Mouse (Mus musculus): ENCODE measurements around the gene Vps35l. TPM values are rescaled to one million over a fixed set of nuclear protein-coding genes. Genes with fewer than 3 reads are reported as not detected.

The Vps35l gene
- total RNA-seq, 1 experiment from 2014 or later = 33.3 TPM

DNA sequence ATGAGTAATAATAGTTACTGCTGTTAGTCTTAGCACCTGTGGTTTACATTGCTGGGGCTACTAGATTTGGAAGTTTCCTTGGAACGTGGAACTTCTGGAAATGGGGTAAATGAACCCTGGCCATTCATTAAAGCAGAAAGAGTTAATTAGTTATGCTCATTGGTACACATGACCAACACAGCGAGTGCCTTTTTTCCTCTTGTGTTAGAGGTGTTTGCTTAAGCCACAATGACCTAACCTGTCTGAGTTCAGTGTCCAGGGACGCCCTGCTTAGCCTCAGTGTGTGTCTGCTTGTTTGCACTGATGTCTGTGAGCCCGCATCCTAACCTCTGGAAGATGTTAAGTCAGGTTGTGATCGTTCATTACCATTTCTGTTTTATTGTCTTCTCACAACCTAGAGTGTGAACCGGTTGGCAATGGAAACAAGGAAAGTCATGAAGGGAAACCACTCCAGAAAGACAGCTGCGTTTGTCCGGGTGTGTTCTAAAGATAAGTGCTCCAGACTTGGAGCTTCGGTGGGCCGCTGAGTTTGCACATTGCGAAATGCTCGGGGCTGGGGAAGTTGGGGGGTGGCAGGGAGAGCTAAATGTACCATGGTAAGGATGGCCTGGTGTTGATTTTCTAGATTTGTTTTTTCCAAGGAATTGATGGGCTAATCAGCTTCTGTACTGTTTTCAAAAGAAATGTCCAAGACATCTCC lies 71.5 kb downstream of the Vps35l start:
- ATAC-seq (replicated peaks; ENCODE audit: low read depth, poor library complexity, severe bottlenecking) = peak; percentile 50

DNA sequence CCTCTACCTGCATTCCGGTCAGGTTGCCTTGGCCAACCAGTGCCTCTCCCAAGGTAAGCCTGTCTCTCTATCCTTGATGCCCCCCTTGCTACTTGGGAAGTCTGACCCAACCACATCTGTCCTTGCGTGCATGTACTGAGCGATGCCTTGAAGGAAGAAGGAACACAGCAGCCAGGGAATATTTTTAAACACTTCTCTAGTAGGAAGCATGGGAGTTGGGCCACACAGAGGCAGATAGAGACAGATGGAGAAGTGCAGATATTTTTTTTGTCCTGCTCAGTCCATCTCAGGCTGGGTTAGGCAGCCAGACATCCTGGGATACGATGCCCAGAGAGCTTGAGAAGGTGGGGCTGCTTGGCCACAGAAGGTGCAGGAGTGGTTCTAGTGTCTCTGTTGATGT lies 73.6 kb downstream of the Vps35l start:
- ATAC-seq (replicated peaks; ENCODE audit: low read depth, poor library complexity, severe bottlenecking) = no peak

DNA sequence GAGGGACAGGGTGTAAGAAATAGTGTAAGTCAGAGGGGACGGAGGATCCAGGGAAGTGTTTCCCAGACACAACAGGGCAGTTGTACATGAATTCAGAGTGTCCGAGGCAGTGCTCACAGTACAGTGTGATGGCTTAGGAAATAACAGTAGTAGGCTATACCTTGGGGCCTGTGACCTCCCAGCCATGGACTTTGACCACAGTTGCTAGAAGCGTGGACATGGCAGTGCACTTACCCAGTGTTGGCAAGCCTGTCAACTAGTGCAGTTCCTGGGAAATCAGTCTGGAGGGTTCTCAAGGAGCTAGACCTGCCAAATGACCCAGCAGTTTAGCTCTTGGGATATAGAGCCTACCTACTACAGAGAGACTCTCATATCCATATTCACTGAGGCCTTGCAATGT lies 76.2 kb downstream of the Vps35l start:
- ATAC-seq (replicated peaks; ENCODE audit: low read depth, poor library complexity, severe bottlenecking) = no peak

DNA sequence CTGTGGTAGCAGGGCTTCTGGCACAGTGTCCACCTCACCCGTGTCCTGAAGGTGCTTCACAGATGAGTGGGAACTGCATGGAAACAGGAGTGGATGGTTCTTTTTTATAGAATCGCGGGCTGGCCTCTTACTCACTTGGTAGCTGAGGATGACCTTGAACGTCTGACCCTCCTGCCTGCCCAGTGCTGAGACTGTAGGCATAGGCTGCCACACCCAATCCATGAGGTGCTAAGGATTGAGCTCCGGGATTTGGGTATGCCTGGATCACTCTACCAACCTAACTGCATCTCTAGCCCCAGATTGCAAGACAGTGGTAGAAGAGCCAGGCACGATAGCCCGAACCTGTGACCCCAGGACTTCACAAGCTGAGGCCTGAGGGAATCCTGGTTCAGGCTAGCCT lies 77.7 kb downstream of the Vps35l start:
- ATAC-seq (replicated peaks; ENCODE audit: low read depth, poor library complexity, severe bottlenecking) = no peak

DNA sequence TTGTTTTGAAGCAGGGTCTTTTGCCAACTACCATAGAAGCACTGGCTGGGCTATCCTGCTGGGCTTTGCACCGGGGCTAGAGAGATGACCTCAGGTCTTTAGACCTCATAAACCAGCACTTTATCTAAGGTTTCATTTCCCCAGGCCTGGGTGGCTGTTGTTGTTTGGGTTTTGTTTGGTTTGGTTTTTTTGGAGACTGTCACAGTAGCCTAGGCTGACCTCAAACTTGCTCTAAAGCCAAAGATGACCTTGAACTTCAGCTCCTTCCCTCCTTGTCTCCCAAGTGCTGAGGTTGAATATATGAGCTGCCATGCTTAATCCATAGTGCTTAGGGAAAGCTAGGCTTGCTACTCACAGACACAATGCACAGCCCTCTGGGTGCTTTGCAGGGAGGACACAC lies 79.6 kb downstream of the Vps35l start:
- ATAC-seq (replicated peaks; ENCODE audit: low read depth, poor library complexity, severe bottlenecking) = no peak

DNA sequence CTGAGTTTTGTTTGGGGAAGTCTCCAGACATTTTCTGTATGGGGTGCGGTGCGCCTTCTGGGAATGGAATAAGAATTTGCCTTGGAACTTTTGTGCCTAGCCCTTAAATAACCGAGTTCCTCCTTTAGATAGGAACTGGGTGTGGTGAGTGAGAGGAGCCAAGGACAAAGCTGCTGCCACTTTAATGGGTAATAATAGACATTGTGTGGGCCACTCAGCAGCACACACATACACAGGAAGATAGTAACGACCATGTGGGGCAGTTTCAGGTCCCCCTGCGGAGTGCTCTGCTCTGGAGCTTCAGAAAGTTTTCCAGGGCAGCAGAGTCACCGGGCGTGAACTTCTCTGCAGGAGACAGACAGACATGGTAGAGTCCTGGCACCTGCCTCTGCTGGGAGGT lies 81.3 kb downstream of the Vps35l start:
- no peak for ATAC-seq (replicated peaks; ENCODE audit: low read depth, poor library complexity, severe bottlenecking)

DNA sequence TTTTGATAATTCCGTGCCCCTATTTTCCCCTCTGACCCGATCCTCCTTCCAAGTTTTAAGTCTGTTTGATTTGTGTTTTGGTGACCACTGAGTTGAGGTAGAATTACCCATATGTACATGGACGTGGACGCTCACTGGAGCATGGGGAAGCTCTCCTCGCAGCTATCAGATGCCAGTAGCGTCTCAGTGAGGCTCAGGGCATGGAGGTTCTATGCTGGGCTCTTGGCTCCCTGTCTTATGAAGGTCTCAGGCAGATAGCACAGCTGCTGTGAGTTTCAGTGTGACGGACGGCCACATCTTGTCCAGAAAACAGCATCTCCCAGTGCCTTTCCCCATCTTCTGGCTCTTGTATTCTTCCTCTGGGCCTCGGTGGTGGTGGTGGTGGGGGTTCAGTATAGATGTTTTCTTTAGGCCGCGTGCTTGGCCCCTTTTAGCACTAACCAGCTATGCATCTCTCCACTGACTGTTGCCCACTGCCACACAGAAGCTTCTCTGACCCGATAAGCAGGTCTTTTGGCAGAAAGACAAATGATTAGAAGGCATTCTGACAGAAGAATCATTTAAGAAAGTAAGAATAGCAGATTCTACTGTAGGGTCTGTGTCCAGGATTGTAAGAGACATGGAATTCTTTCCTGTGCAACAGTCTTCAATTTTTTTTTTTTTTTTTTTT lies 82.0 kb downstream of the Vps35l start:
- ATAC-seq (replicated peaks; ENCODE audit: low read depth, poor library complexity, severe bottlenecking) = no peak

DNA sequence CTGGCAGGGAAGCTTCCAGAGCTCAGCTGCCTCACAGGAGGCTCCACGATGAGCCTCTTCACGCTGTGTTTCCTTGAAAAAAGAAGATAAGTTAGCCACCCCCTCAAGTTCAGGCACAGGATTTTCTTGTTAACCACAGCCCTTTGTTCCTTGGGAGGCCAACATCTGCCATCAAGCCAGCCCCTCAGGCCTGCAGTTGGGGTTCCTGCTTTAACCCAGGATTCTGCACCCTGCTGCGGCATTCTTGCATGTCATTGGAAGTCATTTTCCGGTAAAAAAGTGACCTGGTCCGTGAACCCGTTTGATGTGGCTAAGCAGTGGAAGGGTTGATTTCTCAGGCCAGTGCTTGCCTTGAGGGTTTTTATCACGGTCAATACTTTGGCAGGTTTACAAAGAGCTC lies 84.4 kb downstream of the Vps35l start:
- ATAC-seq (replicated peaks; ENCODE audit: low read depth, poor library complexity, severe bottlenecking) = no peak

DNA sequence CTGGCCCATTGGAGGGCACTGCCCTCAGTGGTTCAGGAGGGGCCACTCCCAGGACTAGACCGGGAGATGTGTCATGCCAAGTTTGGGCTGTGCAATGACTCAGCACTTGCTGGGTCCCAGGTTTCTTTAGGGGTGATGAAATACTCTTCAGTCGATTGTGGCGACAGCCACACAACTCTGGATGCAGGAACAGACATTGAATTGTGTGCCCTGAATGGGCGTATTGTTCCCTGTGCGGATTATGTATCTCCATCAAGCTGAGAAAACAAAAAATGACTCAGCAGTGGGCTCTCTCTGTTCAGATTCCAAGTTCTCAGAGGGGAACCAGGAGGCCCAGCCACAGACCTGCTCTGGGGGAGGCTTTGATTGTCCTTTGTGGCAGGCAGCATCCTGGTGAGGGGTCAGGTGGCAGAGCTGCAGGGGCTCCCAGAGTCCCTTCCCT lies 88.0 kb downstream of the Vps35l start:
- ATAC-seq (replicated peaks; ENCODE audit: low read depth, poor library complexity, severe bottlenecking) = peak; percentile 70

DNA sequence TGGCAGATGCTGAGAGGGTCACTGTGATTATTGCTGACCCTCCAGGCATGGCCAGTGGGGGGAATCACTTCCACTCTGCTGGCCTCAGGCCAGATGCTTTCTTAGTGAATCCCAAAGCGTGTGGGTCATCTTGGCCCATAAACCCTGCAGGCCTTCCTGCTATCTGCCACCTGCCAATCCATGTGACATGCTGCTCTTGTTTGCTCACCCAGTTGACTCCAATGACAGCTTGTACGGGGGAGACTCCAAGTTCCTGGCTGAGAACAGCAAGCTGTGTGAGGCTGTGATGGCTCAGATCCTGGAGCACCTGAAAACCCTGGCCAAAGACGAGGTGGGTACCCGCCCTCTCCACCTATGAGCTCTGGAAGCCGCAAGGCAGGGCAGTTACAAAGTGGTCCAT lies 97.9 kb downstream of the Vps35l start:
- no peak for ATAC-seq (replicated peaks; ENCODE audit: low read depth, poor library complexity, severe bottlenecking)

DNA sequence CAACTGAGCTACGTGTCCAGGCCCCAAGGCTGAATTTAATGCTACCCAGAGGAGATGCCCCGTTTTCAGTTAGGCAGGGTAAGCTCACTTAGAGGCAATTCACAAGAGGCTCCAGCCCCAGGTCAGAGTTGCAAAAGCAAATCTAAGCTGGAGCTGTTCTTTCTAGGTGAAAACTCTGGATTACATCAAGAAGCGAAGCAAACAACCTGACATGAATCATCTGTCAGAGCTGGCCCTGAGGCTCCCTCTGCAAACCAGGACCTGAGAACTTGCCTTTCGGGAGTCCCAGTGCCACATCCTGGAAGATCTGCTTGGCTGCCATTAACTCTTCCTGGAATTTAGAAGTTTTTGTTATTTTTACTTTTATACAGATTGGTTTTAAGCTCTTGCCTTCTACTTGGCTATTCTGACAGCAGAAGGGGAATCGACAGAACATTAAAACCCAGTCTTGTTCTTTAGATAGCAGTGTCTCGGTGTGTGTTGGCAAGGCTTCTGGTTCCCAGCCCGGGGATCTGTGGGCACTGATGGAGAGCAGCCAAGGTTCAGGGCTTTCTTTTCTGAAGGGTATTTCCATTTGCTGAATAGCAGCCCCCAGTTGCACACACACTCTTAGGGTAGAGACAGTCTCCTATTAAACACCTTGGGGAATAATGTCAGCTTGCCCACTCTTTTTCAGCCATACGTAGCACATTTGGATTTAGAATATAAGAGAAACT lies 101.2 kb downstream of the Vps35l start:
- no peak for ATAC-seq (replicated peaks; ENCODE audit: low read depth, poor library complexity, severe bottlenecking)

DNA sequence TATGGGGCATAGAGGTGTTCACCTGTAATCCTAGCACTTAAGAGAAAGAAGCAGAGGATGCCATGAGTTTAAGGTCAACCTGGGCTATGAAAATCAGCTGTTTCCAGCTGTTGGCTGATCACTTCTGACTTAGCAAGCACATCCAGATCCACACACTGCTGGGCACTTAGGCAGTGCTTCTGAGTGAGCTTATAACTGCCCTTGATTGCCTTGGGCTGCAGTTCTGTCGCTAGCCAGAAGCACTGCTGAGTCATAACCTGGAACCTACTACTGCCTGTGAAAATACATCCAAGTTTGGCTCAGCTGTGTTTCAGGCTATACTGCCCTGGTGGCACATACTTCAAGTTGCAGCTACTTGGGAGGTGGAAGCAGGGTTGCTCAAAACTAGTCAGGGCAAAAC lies 101.8 kb downstream of the Vps35l start:
- no peak for ATAC-seq (replicated peaks; ENCODE audit: low read depth, poor library complexity, severe bottlenecking)

DNA sequence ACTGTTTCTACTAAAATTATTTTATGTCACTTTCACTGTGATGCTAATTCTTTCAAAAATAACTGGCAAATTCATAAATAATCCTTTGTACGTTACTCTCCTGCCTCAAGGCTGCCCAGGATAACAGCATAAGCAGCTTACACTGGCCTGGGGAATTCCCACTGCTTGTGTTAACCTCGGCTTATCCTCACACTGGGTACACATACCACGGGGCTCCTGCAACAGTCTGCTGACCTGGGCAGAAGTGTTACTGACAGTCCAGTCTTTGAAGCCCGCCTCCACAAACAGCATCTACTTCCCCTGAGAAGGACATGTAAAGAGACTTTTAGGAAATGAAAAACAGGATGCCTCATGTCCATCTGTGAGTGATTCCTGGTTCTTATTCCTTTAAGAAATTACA lies 102.9 kb downstream of the Vps35l start:
- ATAC-seq (replicated peaks; ENCODE audit: low read depth, poor library complexity, severe bottlenecking) = 0 out of 2 replicates have a peak, but pooled peaks have one; percentile 23

DNA sequence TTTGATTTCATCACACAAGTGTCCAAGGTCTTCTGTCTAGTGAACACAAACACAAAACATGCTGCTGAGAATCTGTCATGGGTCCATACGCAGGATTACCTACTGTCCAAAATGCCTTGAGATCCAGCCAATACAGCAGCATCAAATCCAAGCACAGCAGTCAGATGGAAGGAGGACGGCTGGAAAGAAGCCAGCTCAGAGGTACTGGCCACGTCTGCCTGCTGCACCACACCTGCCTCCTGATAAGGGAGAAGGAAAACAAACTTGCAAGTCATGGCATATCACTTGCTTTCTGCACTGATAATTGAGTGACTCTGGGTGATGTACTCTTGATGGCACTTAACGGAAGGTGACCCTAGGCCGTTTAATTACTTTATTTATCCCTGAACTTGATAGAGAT lies 105.1 kb downstream of the Vps35l start:
- no peak for ATAC-seq (replicated peaks; ENCODE audit: low read depth, poor library complexity, severe bottlenecking)

DNA sequence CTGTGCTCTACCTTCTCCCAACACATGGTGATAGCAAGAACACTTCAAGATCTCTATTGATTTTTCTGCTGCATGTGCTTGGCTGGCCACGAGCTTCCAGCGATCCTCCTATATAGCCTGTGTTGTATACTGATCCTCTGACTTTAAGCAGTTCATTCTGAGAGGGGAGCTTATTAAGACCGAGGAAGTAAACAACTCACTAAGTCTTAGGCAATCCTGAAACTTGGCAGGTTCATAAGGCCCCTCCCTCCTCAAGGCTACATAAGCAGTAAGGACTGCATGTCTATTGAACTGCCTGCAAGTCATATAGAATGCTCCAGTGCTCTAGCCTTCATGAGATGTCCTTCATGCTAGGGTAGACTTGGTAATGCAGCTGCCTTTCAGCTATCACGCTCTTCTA lies 106.3 kb downstream of the Vps35l start:
- ATAC-seq (replicated peaks; ENCODE audit: low read depth, poor library complexity, severe bottlenecking) = no peak

DNA sequence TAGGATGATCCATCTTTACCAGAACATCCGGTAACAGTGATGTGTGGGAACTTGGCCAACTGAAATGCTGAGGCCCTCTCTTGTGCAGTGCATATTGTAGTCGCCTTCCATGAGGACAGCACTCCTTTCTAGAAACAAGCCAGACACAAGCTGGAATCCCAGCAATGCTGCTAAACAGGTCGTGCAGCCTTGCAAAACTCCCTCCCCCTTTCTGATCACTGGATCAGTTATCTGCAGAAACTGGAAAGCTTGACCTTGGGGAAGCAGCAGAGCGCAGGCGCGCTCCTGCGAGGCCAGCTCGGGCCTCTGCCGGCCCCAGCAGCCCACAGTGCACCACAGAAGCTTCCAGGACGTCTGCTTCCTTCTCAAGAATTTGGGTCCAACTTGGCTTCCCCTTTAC lies 108.8 kb downstream of the Vps35l start:
- ATAC-seq (replicated peaks; ENCODE audit: low read depth, poor library complexity, severe bottlenecking) = peak; percentile 22; the same call in 1 of the 2 replicates

DNA sequence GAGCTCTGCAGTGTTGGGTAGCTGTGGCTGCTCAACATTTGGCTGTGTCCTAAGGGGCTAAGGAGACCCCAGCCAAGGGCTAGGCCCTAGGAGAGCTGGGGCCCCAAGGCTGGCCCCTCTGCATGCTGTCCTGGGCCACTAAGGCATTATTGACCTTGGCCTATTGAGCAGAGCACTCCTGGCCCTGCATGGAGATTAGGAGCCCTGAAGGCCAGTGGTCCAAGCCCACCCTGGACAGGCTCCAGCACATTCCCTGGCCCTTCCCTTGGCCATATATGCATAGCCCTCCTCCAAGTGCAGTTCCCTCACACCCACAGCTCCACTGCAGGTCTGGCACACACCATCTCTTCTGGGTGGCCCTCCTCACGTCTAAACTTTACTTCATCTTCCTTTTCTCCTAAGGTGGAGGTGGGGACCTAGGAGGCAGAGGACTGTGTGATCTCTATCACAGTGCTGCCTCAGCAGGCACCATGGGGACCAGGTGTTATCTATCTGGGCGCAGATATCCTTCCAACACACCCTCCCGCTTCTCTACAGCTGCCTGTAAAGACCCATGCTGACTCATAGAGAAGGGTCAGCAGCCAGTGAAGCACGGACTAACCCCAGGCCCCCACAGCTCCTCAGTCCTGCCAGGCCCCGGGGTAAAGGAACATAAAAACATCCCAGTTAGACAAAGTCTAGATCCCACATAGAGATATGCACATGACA lies 109.7 kb downstream of the Vps35l start:
- ATAC-seq (replicated peaks; ENCODE audit: low read depth, poor library complexity, severe bottlenecking) = no peak

DNA sequence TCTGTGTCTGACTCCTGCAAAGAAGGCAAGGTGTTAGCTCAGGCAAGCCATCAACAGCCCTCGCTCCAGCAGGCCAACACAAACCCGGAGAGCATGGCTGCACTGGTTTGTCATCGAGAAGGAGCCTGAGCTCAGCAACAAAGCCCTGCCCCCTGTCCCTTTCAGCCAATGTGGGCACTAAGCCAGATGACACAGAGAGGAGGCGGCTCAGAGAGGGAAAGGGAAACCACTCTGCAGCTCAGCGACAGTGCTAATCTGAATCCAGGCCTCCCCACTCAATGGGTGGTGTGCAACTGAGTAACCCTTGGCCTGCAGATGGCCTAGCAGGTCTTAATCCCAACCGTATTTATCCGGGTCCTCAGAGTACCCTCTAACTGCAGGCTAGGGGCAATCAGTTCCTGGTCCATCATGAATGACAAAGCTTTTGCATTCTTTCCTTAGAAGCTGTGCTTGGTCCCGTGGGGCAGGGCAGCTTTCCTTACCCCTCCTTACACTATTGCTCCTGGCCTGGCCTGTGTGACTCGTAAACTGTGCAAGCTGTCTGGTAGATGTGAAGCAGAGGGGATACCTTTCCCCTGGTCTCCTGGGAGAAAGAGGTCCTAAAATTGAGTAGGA lies 110.8 kb downstream of the Vps35l start:
- ATAC-seq (replicated peaks; ENCODE audit: low read depth, poor library complexity, severe bottlenecking) = no peak

DNA sequence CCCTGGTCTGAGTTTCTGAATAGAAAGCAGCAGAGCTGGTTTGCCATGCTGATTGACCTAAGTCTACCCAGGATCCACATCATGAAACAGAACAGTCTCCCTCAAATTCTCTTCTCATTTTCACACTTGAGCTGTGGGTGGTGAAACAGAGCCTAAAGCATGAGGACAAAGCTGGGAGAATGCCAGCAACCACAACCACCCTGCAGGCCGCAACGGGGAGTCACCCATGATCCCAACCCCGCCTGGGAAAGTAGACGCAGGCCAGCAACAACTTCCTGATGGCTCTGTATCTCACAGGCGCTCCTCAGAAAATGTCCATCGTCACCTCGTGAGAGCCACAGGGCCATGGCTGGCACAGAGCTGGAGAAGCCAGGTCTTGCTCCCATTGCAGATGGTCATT lies 111.5 kb downstream of the Vps35l start:
- peak; percentile 39 for ATAC-seq (replicated peaks; ENCODE audit: low read depth, poor library complexity, severe bottlenecking)

DNA sequence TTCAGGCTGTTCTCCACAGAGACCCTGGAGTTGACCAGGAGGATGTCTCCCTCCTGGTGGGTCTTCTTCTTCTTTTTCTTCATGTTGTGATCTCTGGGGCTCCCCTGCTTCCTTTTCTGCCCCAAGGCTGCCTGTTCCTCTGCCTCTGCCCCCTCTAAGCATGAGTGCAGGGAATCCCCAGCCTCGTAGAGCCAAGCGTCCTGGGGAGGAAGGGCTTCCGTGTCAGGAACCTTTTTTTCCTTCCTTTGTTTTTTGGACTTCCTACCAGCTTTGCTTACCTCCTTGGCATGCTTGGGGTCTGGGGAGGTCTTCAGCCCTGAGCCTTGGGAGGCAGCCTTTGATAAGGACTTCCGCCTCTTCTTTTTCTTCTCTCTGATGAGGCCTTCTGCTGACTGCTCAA lies 112.6 kb downstream of the Vps35l start:
- no peak for ATAC-seq (replicated peaks; ENCODE audit: low read depth, poor library complexity, severe bottlenecking)

All from common myeloid progenitor, adult 5-6 weeks (primary cell).